Mouse (Mus musculus): ENCODE results near the gene Ubald1. TPM values are rescaled to one million over a fixed set of nuclear protein-coding genes. Genes with fewer than 3 reads are reported as not detected.
A peak's percentile ranks its signal among the peaks of the same experiment; 100 is the strongest.

The Ubald1 gene
- total and polyA plus RNA-seq, 2 experiments from 2014 or later, result 37.7 to 79.2 TPM

GRCm38 (mm10) chr16:4871926-4872325 is 8.2 kb downstream of the Ubald1 start:
- no peaks in the 10 kb centered on the region for H3K4me1 ChIP-seq (ENCODE audit: insufficient read depth)
- peaks cover 36% of the 10 kb centered on the region for H3K36me3 ChIP-seq (ENCODE audit: insufficient read depth)
- H3K9ac ChIP-seq, result no peak overlapping the region
- ATAC-seq (no peak), DNase-seq (no peak)
- H3K4me3 ChIP-seq (ENCODE audit: low read depth, low read length), result no peak overlapping the region
- no peak for TF ChIP-seq CTCF (IDR thresholded peaks at IDR 0.05; ENCODE audit: low read depth)
- no peak overlapping the region for H3K4me2 ChIP-seq (ENCODE audit: low read depth)
- 90% methylated on average over 2 of the region's 2 CpGs for WGBS
- H3K9me3 ChIP-seq (ENCODE audit: low read length), result no peaks in the 10 kb centered on the region
- no peak overlapping the region for H3K27ac ChIP-seq (ENCODE audit: low read depth, low read length)
- H3K27me3 ChIP-seq (ENCODE audit: insufficient read depth, low read length), result no peaks in the 10 kb centered on the region

- Histone ChIP-seq H3K9ac (no peak overlapping the region), H3K4me2 (ENCODE audit: low read depth) (no peak overlapping the region), H3K4me3 (ENCODE audit: low read depth, low read length) (no peak overlapping the region), H3K36me3 (ENCODE audit: insufficient read depth) (peaks cover 31% of the 10 kb centered on the region), H3K27me3 (ENCODE audit: insufficient read depth, low read length) (no peaks in the 10 kb centered on the region), H3K27ac (ENCODE audit: low read depth, low read length) (no peak overlapping the region), H3K4me1 (ENCODE audit: insufficient read depth) (no peaks in the 10 kb centered on the region), H3K9me3 (ENCODE audit: low read length) (no peaks in the 10 kb centered on the region)
- 90% methylated on average over 5 of the region's 5 CpGs for WGBS
- no peak for DNase-seq
- ATAC-seq, result no peak
- TF ChIP-seq CTCF (IDR thresholded peaks at IDR 0.05; ENCODE audit: low read depth), result no peak
These were observed 9.6 kb downstream of the Ubald1 start for GRCm38 (mm10) chr16:4870490-4870889.

- no peak overlapping the region for H3K9ac ChIP-seq
- H3K36me3 ChIP-seq (ENCODE audit: insufficient read depth), result peaks cover 12% of the 10 kb centered on the region
- no peak overlapping the region for H3K4me3 ChIP-seq (ENCODE audit: low read depth, low read length)
- H3K4me1 ChIP-seq (ENCODE audit: insufficient read depth), result no peaks in the 10 kb centered on the region
- H3K4me2 ChIP-seq (ENCODE audit: low read depth), result no peak overlapping the region
- DNase-seq (no peak), ATAC-seq (no peak)
- H3K9me3 ChIP-seq (ENCODE audit: low read length), result no peaks in the 10 kb centered on the region
- no peak for TF ChIP-seq CTCF (IDR thresholded peaks at IDR 0.05; ENCODE audit: low read depth)
- 77% methylated on average over 7 of the region's 7 CpGs for WGBS
- H3K27me3 ChIP-seq (ENCODE audit: insufficient read depth, low read length), result no peaks in the 10 kb centered on the region
- no peak overlapping the region for H3K27ac ChIP-seq (ENCODE audit: low read depth, low read length)
These were observed 13.9 kb downstream of the Ubald1 start for GRCm38 (mm10) chr16:4866101-4866695.

- H3K4me1 ChIP-seq (ENCODE audit: insufficient read depth), result no peaks in the 10 kb centered on the region
- no peak overlapping the region for H3K27ac ChIP-seq (ENCODE audit: low read depth, low read length)
- H3K27me3 ChIP-seq (ENCODE audit: insufficient read depth, low read length), result no peaks in the 10 kb centered on the region
- 88% methylated on average over 8 of the region's 8 CpGs for WGBS
- ATAC-seq (no peak), DNase-seq (no peak)
- no peak overlapping the region for H3K4me3 ChIP-seq (ENCODE audit: low read depth, low read length)
- no peak for TF ChIP-seq CTCF (IDR thresholded peaks at IDR 0.05; ENCODE audit: low read depth)
- H3K4me2 ChIP-seq (ENCODE audit: low read depth), result no peak overlapping the region
- H3K9me3 ChIP-seq (ENCODE audit: low read length), result no peaks in the 10 kb centered on the region
- H3K36me3 ChIP-seq (ENCODE audit: insufficient read depth), result no peaks in the 10 kb centered on the region
- H3K9ac ChIP-seq, result no peak overlapping the region
These were observed 16.4 kb downstream of the Ubald1 start for GRCm38 (mm10) chr16:4863742-4864141.

- Histone ChIP-seq H3K27ac (ENCODE audit: low read depth, low read length) (no peak overlapping the region), H3K4me2 (ENCODE audit: low read depth) (no peak overlapping the region), H3K27me3 (ENCODE audit: insufficient read depth, low read length) (no peaks in the 10 kb centered on the region), H3K9me3 (ENCODE audit: low read length) (no peaks in the 10 kb centered on the region), H3K9ac (no peak overlapping the region), H3K36me3 (ENCODE audit: insufficient read depth) (no peaks in the 10 kb centered on the region), H3K4me3 (ENCODE audit: low read depth, low read length) (no peak overlapping the region), H3K4me1 (ENCODE audit: insufficient read depth) (no peaks in the 10 kb centered on the region)
- ATAC-seq (peak; percentile 83), DNase-seq (peak; percentile 43)
- peak; percentile 76 for TF ChIP-seq CTCF (IDR thresholded peaks at IDR 0.05; ENCODE audit: low read depth)
- 57% methylated on average over 9 of the region's 9 CpGs for WGBS
These were observed 17.1 kb downstream of the Ubald1 start for GRCm38 (mm10) chr16:4862863-4863483.

- WGBS, result 41% methylated on average over 10 of the region's 10 CpGs
- peak; percentile 26; the same call in 1 of the 2 replicates for TF ChIP-seq CTCF (IDR thresholded peaks at IDR 0.05; ENCODE audit: low read depth)
- Histone ChIP-seq H3K27ac (ENCODE audit: low read depth, low read length) (no peak overlapping the region), H3K27me3 (ENCODE audit: insufficient read depth, low read length) (no peaks in the 10 kb centered on the region), H3K9ac (no peak overlapping the region), H3K36me3 (ENCODE audit: insufficient read depth) (no peaks in the 10 kb centered on the region), H3K9me3 (ENCODE audit: low read length) (no peaks in the 10 kb centered on the region), H3K4me1 (ENCODE audit: insufficient read depth) (no peaks in the 10 kb centered on the region), H3K4me3 (ENCODE audit: low read depth, low read length) (no peak overlapping the region), H3K4me2 (ENCODE audit: low read depth) (no peak overlapping the region)
- no peak for DNase-seq
- no peak for ATAC-seq
These were observed 18.7 kb downstream of the Ubald1 start for GRCm38 (mm10) chr16:4861392-4861791.

GRCm38 (mm10) chr16:4855046-4855650 is 25.0 kb downstream of the Ubald1 start:
- Histone ChIP-seq H3K4me3 (ENCODE audit: low read depth, low read length) (no peak overlapping the region), H3K27me3 (ENCODE audit: insufficient read depth, low read length) (no peaks in the 10 kb centered on the region), H3K9ac (no peak overlapping the region), H3K4me2 (ENCODE audit: low read depth) (no peak overlapping the region), H3K27ac (ENCODE audit: low read depth, low read length) (no peak overlapping the region), H3K9me3 (ENCODE audit: low read length) (no peaks in the 10 kb centered on the region), H3K36me3 (ENCODE audit: insufficient read depth) (no peaks in the 10 kb centered on the region), H3K4me1 (ENCODE audit: insufficient read depth) (no peaks in the 10 kb centered on the region)
- DNase-seq (no peak), ATAC-seq (no peak)
- WGBS, result 81% methylated on average over 5 of the region's 5 CpGs
- TF ChIP-seq CTCF (IDR thresholded peaks at IDR 0.05; ENCODE audit: low read depth), result no peak

Measured in forebrain, postnatal 0 days (tissue).